Mouse (Mus musculus) brain, adult 2 months (tissue): ENCODE data around the gene Crybb1.

Experiments used
- DNase-seq: peaks from one replicate; pipeline ENCODE4 v3.0.0; 2011; ENCODE audit warnings: low read depth, low spot score

The Crybb1 gene

DNA sequence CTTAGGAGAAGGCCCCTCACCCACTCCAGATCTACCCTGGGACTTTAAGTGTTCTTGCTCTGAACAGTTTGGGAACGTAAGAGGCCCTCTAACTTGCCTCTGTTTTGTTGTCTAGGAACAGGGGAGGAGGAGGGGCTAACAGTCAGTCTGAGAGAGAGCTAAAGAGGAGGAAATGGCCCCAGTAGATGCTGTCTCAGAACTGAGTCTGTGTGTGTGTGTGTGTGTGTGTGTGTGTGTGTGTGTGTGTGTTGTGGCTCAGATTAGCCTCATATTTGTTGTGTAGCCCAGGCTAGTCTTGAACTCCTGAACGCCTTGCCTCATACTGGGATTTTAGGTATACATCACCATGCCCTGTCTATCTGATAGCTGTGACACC is 31.0 kb downstream of the Crybb1 start:
- DNase-seq, result no peak

DNA sequence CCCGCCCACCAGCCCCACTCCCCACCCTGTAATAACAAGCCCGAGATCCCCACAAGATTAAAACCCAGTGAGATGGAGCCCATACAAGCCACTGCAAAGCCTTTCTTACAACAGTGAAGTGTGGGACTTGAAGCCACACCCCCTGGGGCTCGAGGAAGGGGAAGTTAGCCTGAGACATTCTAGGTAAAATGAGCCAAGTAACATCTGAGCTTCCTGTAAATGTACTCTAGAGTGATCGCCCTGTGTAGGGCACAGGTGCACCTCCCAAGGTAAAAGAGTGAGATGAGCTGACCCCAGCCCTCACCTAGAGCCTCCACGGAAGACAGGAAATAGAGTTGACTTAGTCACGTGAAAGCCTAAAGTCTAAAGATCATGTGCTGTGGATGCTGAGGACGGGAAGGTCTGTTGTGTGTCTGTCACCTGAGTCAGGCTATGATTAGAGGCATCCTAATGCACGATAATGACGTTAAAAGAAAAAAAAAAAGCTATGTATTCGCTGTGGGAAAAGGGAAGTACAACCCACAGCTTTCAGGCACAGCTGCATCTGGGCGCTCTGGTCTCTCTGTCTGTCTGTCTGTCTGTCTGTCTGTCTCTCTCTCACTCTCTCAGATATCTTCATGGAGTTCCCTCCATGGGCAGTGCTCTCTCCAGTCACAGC is 31.5 kb downstream of the Crybb1 start:
- DNase-seq, result no peak

DNA sequence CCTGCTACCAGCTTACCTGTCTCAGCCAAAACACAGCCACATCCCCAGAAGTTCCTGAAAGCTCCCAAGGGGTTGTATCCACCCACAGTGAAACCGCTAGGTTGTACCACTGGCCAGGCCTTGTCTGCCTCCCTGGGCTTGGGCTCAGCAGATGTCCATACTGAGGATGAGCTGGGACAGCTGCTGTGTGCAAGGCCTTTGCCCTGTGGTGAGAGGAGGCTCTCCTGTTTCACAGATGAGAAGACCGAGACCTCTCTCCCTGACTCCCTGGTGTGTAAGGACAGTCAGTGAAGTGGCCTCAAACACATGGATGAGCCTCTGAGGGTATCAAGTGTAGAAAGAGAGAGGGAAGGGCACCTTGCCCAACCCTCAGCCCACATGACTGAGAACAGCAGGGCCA is 32.0 kb downstream of the Crybb1 start:
- no peak for DNase-seq

DNA sequence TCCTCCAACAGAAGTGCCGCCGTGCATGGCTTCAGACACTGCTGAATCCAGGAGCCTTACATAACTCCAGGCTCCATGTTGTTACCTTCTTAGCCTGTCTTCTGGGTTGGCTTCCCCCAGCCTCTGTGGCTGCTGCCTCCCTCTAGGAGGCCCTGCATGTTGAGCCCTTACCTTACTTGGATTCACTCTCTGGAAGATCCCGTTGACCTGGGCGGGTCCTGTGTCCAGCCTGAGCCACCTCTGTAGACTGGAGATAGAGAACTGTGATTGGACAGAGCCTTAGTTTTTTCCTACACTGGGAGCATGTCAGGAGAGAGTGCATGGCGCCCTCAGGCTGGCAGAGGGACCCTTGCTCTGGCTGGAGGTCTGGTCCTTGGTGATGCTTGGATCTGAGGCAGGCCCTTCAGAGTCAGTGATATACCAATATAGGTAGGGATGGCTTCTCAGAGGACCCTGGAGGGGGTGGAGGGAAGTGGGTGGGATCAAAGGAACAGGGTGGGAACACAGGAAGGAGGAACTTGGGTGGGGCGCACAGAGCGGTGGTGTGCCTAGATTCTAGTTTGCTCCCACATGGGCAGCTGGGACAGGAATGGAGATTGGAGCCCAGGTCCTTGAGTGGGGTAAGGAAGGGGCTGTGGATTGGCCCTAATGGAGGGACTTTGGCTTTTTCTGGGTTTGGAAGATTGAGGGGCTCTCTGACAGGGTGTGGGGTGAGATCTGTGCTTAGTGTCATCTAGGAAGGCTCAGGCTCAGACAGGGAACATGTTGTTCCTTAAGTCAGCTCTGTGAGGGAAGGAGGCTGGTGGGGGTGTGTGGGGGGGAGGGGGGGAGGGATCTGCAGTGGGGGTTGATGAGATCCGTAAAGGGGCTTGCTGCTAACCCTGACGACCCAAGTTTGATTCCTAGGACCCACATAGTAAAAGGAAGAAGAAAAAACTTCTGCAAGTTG is 32.9 kb downstream of the Crybb1 start:
- no peak for DNase-seq

DNA sequence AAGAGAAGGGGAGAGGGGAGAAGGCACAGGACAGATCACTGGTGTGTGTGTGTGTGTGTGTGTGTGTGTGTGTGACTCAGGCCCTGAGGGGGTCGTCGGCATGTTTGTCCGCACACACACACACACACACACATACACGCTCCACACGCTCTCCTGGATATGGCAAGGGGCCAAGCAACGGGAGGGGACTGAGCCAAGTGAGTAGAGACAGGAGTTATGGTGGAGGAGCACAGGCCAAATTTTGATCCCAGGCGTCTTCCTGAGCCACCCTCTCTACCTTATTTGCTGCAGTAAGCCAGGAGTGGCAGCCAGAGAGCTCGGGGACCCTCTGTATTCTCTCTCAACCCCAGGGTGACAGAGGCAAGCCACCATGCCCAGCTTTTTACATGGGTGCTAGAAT is 33.6 kb downstream of the Crybb1 start:
- no peak for DNase-seq

DNA sequence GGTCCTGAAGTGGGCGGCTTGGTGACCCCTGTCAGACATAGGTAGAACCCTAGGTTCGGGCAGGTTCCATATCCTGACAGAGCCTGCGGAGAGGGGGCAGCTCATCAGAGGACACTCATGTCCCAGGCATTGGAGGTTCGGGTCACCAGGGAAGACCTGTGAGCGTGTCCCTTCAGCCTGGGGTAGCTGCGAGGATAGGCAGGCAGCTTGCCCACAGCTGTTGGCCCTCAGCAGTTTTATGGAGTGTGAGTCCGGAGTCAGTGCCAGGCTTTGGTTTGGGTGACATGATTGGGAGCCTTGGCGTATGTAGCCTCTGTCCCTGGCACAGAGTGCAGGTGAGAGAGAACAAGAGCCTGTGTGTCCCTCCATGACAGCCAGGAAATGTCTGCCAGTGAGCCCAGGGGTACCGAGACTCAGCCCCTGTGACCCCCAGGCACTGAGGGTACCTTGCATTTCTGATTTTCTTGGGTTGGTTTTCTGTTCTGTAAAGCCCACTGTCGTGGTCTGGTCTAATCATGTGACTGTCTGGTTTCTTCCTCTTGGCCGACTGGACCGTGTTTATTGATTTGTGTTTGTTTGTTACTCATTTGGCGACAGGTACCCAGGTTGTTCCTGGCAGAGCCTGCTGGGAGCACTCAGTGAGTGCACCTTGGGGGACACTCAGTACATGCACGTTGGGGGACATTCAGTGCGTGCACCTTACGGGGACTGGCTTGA is 34.4 kb downstream of the Crybb1 start:
- DNase-seq, result no peak

DNA sequence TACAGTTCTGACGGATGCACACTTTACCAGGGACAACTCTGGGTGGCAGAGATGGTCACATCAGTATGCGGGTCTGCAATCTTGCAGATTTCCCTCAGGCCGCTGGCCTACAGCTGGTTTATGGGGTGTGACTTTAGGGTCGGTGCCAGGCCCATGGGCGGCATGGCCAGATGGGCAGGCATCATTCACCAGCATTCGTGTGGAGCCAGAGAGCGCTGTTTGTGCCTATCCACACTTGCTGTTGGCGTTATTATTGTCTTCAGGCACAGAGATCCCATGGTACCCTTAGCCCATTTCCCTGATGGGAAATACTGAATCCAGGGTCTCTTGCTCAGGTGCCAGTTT is 34.9 kb downstream of the Crybb1 start:
- DNase-seq, result no peak

DNA sequence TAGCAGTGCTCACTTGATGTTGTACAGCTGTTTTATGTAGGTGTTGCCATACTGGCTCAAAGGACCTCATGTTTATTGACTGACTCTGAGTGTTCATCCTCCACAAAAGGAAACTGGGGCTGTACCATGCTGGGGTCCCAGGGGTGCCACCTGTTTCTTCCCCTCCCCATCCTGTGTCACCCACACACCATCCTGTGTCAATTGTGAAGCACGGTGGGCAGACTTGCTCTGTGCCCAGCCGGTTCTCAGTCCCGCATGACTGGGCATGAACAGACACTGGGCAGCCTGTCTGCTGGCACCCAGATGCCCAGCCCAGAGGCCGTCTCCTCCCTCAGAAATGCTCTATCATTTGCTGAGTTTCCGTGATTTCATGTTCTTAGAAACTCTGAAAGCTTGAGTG is 36.3 kb downstream of the Crybb1 start:
- DNase-seq, result no peak

DNA sequence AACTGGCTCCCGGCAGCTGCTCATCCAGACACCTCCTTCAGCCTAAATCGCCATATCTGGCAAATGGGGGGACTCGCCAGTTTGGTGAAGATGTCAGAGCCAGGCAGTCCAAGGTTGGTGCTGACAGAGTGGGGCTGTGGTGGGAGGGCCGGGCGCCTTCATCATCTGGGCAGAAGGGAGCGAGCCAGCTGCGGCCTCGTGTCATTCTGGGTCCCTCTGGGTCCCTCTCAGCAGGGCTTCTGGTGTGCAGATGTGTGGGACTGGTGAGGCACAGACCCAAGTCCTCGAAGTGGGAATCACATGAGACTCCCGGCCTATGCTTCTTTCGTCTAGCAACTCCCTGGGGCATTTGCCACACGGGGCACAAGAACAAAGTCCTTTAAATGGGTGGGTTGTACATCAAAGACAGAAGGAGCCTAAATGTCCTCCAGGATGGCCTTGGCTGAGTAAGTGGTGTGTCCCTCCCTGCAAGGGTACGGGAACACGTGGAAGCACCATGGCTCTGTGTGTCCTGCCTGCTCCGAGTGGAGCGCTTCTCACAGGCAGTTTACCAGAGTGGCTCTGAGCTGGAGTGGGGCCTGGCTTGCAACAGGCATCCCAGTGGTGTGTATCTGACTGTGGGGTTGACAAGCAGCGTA is 36.8 kb downstream of the Crybb1 start:
- no peak for DNase-seq

DNA sequence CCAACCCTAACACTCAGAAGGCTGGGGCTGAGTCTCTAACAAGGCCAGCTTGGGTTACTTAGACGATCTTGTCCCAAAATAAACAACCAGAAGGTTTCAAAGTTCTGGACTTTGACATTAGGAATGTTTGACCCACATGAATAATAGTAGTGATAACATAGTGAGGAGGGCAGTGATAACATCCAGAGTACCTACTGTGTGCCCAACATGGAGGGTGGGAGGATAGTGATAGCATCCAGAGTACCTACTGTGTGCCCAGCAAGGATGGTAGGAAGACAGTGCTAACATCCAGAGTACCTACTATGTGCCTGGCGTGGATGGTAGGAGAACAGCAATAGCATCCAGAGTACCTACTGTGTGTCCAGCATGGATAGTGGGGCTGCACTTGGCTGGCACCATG is 38.2 kb downstream of the Crybb1 start:
- no peak for DNase-seq

DNA sequence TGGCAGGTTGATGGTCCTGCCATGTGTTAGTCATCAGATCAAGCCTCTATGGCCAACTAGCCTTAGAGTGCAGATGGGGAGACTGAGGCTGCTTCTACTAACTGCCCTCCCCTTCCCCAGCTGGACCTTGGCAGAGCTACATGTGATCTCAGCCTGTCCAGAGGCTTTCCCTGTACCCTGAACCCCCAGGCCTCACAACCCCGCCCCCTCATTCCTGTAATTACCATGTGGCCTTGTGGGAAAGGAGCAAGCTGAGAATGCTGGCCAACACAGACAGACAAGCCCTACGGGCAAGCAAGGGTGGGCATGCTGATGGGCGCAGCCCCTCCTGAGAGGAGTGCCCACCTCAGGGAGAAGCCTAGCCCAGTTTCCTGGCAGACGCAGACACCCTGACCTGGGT is 39.1 kb downstream of the Crybb1 start:
- DNase-seq, result no peak

DNA sequence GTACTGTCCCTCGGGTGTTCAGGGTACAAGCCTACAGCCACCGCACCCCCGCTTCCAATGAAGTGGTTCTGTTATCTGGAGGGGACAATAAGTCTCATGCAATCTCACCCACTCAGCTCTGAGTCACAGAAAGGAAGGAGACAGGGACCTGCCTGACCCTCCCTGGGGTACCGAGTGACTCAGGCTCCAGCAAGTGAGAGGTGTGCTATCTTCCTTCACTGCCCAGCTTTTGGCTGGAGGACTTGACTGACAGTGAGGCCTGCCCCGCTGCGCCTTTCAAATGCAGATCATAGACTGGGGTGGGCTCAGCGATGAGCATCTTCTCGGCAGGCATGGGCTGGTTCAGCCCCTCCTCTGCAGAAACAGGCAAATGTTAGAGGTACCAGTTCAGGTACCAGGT is 39.5 kb downstream of the Crybb1 start:
- no peak for DNase-seq

DNA sequence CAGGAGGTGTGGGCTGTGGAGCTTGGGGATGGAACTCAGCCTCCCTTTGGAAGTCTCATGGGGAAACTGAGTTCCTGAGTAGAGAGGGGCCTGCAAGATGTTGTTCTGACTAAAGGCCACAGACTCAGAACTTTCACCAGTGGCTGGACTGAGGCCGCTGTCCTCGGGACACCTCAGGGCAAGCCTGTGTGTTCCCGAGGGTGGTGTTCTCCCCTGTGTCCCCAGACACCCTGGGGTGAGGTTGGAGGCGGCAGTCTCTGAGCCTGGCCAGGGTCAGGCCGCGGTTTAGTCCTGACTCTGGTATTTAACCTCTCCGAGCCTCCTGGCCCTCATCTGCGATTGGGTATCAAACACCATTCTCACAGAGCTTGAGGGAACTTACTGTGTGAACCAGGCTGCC is 39.9 kb downstream of the Crybb1 start:
- DNase-seq, result no peak

DNA sequence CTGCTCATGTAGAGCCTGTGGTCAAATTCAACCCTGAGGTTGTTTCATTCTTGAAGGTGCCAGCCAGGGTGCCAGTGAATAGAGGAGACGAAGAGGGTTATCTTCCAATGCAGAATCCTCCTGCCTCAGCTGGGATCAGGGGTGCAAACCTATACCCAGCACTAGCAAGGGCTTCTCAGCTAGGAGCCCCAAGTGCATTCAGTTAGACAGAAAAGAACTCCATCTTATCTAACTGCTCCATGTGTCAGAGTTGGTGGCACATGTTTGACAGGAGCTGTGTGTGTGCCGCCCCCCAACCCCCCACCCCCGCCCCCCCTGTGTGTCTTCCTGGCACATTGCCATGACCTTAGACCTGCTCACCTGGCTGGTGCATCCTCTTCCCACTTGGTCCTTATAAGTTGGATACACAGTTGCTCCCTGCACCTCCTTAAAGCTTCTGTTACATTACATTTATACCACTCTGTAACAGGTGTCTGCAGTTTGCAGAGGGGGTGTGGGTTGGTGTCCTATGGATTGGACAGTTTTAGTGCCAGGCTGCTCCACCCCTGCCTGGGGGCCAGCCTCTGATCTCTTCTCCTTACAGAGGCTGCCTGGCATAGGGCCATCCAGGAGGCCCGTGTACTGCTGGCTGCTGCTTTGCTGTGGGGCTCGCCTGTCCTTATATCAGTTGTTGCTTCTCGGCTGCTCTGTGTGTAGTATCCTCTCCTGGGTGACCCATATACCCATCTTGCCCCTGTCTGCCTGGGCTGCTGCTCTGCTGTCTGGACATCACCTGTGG is 41.0 kb downstream of the Crybb1 start:
- DNase-seq, result no peak

DNA sequence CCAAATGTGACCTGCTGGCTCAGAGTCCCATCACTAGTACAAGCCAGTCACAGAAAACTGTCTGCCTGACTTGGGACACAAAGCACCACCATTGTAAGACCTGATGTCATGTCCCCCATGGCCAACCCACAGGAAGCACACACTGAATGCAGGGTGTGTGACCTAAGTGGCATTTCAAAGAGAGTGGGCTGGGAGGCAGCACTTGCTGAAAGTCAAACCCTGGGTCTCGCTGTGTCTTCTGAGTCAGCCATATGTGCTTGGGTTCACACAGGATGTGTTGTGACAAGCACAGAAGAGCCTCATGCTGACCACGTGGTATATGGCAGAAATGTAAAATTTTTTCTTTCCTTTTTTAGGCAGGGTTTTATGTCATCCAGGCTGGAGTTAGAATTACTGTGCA is 41.6 kb downstream of the Crybb1 start:
- peak; percentile 62 for DNase-seq

DNA sequence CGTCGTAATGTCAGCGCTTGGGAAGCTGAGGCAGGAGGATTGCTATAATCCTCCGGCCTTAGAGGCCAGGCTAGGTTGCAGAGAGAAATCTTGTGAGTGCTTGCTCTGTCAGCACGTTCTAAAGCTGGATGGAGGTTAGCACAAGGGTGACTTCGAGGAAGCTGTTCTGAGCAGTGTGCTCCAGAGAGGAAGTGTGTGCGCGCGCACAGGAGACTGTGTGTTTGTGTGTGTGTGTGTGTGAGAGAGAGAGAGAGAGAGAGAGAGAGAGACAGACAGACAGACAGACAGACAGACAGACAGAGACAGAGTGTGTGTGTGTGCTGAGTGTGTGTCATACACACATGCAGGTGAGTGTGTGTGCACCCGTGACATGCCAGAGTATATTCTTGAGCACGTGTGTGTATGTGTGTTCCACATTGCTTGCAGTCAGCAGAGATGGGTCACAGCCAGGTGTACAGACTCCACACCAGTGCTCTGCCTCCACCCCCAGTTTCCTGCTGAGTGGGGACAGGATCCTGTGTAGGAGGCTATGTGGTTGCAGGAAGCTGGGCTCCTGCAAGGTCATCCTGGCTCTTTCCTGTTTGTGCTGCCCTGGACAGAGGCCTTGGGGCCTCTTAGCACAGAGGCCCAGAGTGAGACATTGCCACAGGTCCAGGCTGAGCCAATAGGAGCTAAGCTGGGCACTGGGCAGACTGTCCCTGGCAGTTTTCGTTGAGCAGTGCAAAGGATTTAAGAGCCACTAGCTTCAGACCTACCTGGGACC is 42.8 kb downstream of the Crybb1 start:
- no peak for DNase-seq

DNA sequence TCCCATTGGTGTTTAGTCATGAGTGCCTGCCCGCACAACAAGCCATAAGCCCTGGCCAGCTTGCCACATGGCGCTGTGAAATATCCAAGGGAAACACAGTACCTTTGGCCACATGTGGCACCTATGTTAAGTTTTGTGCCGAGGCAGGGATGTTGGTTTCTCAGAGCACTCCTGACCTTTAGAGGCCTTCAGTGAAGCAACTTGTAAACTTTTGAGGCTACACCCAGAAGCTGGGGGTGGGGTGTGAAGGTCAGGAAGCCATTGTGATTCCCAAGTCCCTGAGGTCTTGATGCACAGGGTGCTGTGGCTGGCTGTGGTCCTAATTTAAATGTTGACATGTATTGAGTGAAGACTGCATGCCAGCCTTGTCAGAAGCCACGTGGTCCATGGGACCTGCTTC is 43.8 kb downstream of the Crybb1 start:
- no peak for DNase-seq

DNA sequence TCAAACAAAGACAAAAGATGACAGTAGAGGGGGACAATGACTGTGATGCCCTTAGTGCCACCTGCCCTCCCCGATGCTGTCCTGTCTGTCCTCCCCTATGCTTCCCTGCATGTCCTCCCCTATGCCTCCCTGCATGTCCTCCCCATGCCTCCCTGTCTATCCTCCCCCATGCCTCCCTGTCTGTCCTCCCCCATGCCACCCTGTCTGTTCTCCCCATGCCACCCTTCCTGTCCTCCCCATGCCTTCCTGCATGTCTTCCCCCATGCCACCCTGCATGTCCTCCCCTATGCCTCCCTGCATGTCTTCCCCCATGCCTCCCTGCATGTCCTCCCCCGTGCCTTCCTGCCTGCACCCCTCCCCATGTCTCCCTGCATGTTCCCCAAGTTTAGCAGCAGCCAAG is 44.5 kb downstream of the Crybb1 start:
- DNase-seq, result no peak

DNA sequence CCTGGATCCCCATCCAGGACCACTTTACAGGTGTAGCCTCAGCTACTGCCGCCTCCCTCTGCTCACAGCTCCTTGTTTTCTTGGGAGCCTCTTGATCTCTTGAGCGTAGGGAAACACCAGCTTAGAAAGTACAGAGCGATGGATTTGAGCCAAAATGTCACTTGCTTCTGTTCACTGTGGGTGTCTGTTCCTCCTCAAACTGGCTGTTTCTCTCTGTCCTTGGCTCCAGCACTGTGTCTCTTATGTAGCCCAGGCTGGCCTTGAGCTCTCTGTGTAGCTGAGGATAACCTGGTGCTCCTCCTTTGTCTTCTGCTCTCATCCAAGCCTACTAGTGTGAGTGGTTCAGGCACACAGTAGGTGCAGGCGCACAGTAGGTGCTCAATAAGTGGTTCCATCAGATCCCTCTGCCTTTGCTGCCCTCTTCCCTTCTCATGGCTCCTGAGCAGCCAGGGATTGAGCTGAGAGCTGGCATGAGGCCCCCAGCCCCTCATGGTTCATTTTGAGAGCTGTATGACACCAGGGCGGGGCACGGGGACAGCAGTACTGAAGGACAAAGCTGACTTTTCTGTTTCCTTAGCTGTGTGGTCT is 45.2 kb downstream of the Crybb1 start:
- DNase-seq, result peak; percentile 80

DNA sequence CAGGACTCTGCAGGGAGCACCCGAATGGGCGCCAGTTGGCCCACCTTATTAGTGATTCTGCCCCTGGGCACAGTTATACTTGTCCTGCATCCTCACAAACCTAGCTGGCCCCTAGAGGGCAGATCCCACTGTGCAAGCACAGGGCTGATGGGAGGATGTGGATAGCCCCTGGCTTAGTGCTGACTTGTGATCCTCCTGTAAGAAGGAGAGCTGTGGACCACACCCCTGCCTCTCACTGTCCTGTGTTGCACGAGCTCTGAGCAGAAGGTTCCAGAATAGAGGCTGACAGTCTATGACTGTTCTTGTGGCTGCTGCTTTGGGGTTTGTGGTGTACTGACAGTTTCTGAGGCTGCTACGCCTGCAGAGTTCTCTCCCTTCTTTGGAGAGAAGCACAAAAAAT is 46.1 kb downstream of the Crybb1 start:
- no peak for DNase-seq
